Mouse (Mus musculus) heart, adult 2 months (tissue): ENCODE measurements at regions not wholly inside any gene's neighbourhood (a gene's known extent, or its start where the extent isn't known, plus 50 kb on each side); places are given as distances from the start of the nearest gene placed in this dataset.

Experiments used
- DNase-seq, 2 experiments: peaks; one replicate each; pipeline ENCODE4 v3.0.0; 2021
- H3K27ac ChIP-seq: fragments of 200-600 bp; 2 replicates; pipeline ENCODE4 v1.8.1; 2022
- H3K27me3 ChIP-seq: fragments of 200-500 bp; 2 replicates; pipeline ENCODE4 v1.6.1; 2012; ENCODE audit warnings: mild to moderate bottlenecking, low read length, inconsistent platforms, mixed read lengths; ENCODE audit not compliant: control insufficient read depth, insufficient read depth
- H3K36me3 ChIP-seq: fragments of 200-500 bp; 2 replicates; pipeline ENCODE4 v1.6.1; 2012; ENCODE audit warnings: low read length, inconsistent platforms; ENCODE audit not compliant: control insufficient read depth, insufficient read depth
- H3K4me1 ChIP-seq: fragments of 200-500 bp; 2 replicates; pipeline ENCODE4 v1.6.1; 2011; ENCODE audit warnings: low read length; ENCODE audit not compliant: control insufficient read depth, insufficient read depth
- H3K4me3 ChIP-seq: fragments of 200-600 bp; 2 replicates; pipeline ENCODE4 v1.8.1; 2022
- H3K79me2 ChIP-seq: fragments of 200-500 bp; replicated peaks from 2 replicates; pipeline ENCODE4 v1.6.1; 2012; ENCODE audit warnings: mild to moderate bottlenecking, inconsistent platforms, low read length, moderate library complexity, mixed read lengths; ENCODE audit not compliant: control insufficient read depth, insufficient read depth
- H3K9ac ChIP-seq: fragments of 200-500 bp; 2 replicates; pipeline ENCODE4 v1.6.1; 2012; ENCODE audit warnings: low read depth, mild to moderate bottlenecking, control low read depth, inconsistent platforms, low read length, mixed read lengths
- CTCF ChIP-seq: fragments of 200-600 bp; IDR thresholded peaks from 2 replicates; pipeline ENCODE4 v1.8.1; 2022; ENCODE audit warnings: antibody characterized with exemption, mild to moderate bottlenecking, moderate library complexity
- EP300 ChIP-seq: fragments of 200-500 bp; IDR thresholded peaks from 2 replicates; pipeline ENCODE4 v1.6.1; 2011; ENCODE audit warnings: low read depth, low read length, control low read depth; ENCODE audit not compliant: insufficient read depth
- POLR2A ChIP-seq: fragments of 200-500 bp; IDR thresholded peaks from 2 replicates; pipeline ENCODE4 v1.6.1; 2011; ENCODE audit warnings: mild to moderate bottlenecking, low read depth, low read length, control low read depth; ENCODE audit not compliant: insufficient read depth
- WGBS: fragments of 180-500 bp; shearing (Covaris S2); methylation state at CpG from one replicate; pipeline ENCODE4 v1.1.7; 2018; 5-methylcytosine and 5-hydroxymethylcytosine counted together
- intact Hi-C: fragments of 180-260 bp; cut with DNase I; formaldehyde crosslinking; loops from one replicate; pipeline ENCODE4 v1.15.1; 2025

DNA sequence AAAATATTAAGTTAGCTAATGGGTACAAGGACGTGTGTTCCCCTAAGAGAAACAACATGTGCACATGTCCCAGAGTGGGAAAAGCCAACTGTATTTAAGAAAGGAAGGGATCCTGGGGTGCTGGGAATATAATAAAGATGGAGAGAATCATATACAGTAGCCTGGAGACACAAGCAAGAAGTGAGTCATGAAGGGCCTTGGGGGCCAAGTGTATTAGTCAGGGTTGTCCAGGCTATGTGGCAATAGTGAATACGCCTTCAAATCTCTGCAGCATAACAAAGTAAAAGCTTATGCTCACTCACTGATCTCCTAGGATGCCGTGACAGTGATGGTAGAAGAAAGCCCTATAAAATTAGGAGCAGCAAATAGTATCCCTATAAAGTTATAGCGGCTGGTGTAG, 124.1 kb upstream of the Gm10295 start:
- H3K4me1 ChIP-seq = peaks cover 4% of the 10 kb centered on the region
- H3K79me2 ChIP-seq = no peaks in the 10 kb centered on the region
- no peak for DNase-seq
- 89% methylated on average over 4 of the region's 4 CpGs for WGBS
- H3K4me3 ChIP-seq = no peak overlapping the region
- no peaks in the 10 kb centered on the region for H3K36me3 ChIP-seq
- no peak overlapping the region for H3K27ac ChIP-seq
- no peak for TF ChIP-seq POLR2A
- no peak for TF ChIP-seq CTCF
- TF ChIP-seq EP300 = no peak
- no peaks in the 10 kb centered on the region for H3K27me3 ChIP-seq
- intact Hi-C loops = no loop called here
- H3K9ac ChIP-seq = no peak overlapping the region

DNA sequence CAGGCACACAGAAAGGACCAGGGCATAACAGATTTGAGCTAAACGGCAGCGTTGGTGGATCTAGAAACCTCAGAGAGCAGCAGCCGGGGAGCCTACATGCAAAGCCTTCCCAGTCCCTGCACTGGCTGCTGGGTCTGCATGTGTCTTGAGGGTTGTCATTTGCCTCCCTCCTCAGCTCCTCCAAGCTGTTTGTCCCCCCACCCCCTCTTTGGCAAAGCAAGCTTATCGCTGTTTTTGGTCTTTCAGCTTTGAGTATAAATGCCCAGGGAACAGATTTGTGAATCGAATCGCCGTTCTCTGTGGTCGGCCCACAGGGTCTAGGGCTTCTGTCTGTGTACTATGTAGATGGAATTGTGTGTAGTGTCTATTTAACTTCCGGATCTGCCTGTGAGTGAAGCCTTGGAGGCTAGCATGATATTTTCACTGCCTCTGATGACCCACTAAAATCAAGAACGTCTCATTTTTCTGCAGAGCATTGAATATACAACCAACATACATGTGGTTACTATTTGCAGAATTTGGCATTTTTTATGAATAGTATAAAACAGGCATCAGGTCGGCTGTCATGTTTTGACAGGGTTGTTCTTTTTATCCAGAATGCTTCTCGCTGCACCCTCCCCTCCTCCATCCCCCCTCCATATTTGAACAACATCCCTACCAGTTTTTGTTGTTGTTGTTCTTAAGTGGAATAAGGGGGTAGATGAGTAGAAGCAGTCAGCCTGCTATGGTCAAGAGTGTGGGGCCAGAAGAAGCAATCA, 121.3 kb upstream of the Gm10295 start:
- 71% methylated on average over 12 of the region's 12 CpGs for WGBS
- DNase-seq = no peak
- no peaks in the 10 kb centered on the region for H3K36me3 ChIP-seq
- intact Hi-C loops = no loop called here
- no peaks in the 10 kb centered on the region for H3K79me2 ChIP-seq
- H3K9ac ChIP-seq = no peak overlapping the region
- H3K27ac ChIP-seq = peak overlapping the region; percentile 18; the same call in 1 of the 2 replicates
- no peaks in the 10 kb centered on the region for H3K27me3 ChIP-seq
- H3K4me3 ChIP-seq = no peak overlapping the region
- TF ChIP-seq POLR2A (no peak), CTCF (no peak), EP300 (no peak)
- peaks cover 4% of the 10 kb centered on the region for H3K4me1 ChIP-seq

DNA sequence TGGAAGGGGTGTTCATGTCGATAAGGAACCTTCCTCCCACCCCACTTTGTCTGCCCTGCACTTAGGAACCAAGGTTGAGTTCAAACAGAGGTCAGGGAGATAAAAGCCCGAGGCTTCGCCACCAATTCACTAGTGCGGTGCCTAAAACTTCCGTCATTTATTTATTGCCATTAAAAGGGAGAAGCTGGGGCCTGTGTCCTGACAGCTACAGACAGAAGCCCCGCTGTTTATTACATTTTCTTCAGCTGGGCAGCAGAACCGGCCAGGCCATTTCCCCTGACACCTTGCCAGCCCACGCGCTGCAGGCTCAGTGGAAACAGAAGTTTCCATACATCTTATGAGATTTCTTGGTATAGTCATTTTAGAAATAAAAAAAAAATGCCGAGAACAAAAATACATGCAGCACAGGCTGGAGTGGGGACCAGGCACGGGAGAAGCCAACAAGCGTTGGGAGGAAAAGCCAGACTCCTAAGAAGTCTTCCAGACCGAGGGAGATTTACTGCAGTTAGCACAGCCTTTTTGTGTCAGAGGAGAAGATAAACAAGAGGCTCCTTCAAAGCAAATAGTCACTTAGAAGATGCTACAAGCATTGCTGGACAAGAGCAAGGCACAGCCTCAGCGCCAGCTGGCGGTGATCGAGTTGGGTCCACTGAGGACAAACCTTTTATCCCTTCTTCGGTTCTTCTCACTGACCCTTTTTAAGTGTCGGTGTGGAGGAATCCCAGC, 120.5 kb upstream of the Gm10295 start:
- H3K4me1 ChIP-seq = peaks cover 4% of the 10 kb centered on the region
- H3K27ac ChIP-seq = peak overlapping the region; percentile 21
- no peak overlapping the region for H3K9ac ChIP-seq
- H3K79me2 ChIP-seq = no peaks in the 10 kb centered on the region
- intact Hi-C loops = no loop called here
- WGBS = 29% methylated on average over 18 of the region's 18 CpGs
- peak; percentile 32 to 49 for DNase-seq
- no peak overlapping the region for H3K4me3 ChIP-seq
- no peaks in the 10 kb centered on the region for H3K27me3 ChIP-seq
- TF ChIP-seq EP300 (no peak), POLR2A (no peak), CTCF (no peak)
- H3K36me3 ChIP-seq = no peaks in the 10 kb centered on the region

DNA sequence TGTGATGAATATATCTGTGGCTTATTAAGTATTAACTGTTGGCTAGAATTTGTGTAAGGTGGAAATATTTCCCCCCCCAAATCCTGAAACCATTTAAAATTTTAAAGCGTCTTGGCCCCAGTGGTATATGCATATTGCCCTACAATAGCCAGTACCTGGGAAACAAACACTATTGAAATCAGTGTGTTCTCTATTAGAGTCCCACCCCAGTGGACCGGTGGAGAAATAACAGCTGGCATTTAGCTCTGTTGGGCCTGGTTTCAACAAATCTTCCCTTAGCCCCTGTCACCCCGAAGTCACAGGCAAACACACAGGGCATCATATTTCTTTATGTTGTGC, 120.0 kb upstream of the Gm10295 start:
- Histone ChIP-seq H3K4me1 (peaks cover 4% of the 10 kb centered on the region), H3K9ac (no peak overlapping the region), H3K4me3 (no peak overlapping the region), H3K36me3 (no peaks in the 10 kb centered on the region), H3K27me3 (no peaks in the 10 kb centered on the region), H3K79me2 (no peaks in the 10 kb centered on the region), H3K27ac (peak overlapping the region; percentile 21)
- TF ChIP-seq CTCF = 0 out of 2 replicates have a peak, but pooled peaks have one; percentile 4
- TF ChIP-seq POLR2A = no peak
- DNase-seq = no peak
- intact Hi-C loops = no loop called here
- WGBS = 28% methylated on average over 3 of the region's 3 CpGs

DNA sequence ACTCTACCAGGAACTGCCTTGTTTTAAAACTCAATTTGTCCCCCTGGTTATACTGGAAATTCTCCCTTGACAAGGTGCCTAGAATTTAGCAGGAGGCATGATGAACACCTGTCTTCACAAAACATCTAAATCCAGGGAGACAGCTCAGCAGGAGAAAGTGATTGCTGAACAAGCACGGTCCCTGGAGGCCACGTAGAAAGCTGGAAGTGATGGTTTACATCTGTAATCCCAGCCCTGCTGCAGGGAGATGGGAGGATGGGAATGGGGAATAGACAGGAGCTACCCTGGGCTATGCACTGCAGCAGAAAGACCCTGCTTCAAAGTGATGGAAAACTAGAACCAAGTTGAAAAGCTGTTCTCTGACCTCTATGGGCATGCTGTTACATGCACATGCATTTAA, 119.1 kb upstream of the Gm10295 start:
- TF ChIP-seq POLR2A (no peak), EP300 (no peak), CTCF (no peak)
- Histone ChIP-seq H3K79me2 (no peaks in the 10 kb centered on the region), H3K4me1 (peaks cover 4% of the 10 kb centered on the region), H3K9ac (no peak overlapping the region), H3K27ac (peak overlapping the region; percentile 21; the same call in 1 of the 2 replicates), H3K4me3 (no peak overlapping the region), H3K36me3 (no peaks in the 10 kb centered on the region), H3K27me3 (no peaks in the 10 kb centered on the region)
- DNase-seq = no peak
- 56% methylated on average over 2 of the region's 2 CpGs for WGBS
- intact Hi-C loops = no loop called here

DNA sequence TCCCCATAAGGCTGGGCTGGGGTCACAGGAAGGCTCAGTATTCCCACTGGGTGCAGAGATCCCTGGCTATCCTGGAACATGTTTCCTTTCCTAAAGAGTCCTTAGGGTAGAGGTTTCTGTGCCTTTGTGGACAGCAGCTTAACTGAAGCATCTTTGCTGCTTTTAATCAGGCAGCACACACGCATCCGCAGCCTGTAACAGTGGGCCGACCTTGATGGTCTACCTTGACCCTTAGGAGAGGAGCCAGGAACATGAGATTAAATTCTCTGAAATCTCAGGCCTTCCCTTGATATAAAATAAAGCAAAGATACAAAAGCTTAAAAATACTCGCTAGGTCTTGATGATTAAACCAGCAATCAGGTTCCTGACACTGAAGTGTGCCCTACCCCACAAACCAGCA, 118.7 kb upstream of the Gm10295 start:
- no peak overlapping the region for H3K4me3 ChIP-seq
- peaks cover 4% of the 10 kb centered on the region for H3K4me1 ChIP-seq
- no peaks in the 10 kb centered on the region for H3K79me2 ChIP-seq
- TF ChIP-seq CTCF (no peak), EP300 (no peak), POLR2A (no peak)
- no peaks in the 10 kb centered on the region for H3K36me3 ChIP-seq
- no peak overlapping the region for H3K27ac ChIP-seq
- H3K27me3 ChIP-seq = no peaks in the 10 kb centered on the region
- intact Hi-C loops = no loop called here
- H3K9ac ChIP-seq = no peak overlapping the region
- DNase-seq = no peak
- WGBS = 87% methylated on average over 4 of the region's 4 CpGs
